Mouse (Mus musculus) olfactory bulb, adult 2 months (tissue): Measurements from ENCODE around the gene Dmrta1.

Source experiments
- CTCF ChIP-seq: fragments of 200-500 bp; IDR thresholded peaks from 2 replicates; pipeline ENCODE4 v1.5.1; 2012; ENCODE audit warnings: low read depth, mild to moderate bottlenecking, low read length, moderate library complexity; ENCODE audit not compliant: insufficient read depth
- POLR2A ChIP-seq: fragments of 200-500 bp; IDR thresholded peaks from 2 replicates; pipeline ENCODE4 v1.6.1; 2012; ENCODE audit warnings: mild to moderate bottlenecking, low read depth, low read length, moderate library complexity; ENCODE audit not compliant: insufficient read depth

DNA sequence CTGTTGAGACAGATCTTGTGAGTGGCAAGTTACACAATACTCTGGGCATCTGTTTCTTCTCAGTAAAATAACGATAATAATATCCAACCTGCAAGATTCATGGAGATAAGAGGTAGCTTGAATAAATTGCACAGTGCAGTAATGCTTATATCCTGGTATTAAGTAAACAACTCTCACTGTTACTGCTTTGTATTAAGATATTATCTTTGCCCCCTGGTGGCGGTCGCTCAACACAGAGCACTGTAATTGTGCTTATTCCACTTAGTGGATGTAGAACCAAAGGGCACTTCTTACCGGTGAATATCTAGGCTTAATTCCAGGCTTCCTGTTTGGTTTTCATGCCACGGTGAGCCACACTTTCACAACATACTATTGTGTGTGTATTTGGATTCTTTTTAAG, 16.4 kb downstream of the Dmrta1 start:
- TF ChIP-seq CTCF, result no peak
- TF ChIP-seq POLR2A, result no peak
